ENCODE assay signal across 24 mouse cellular contexts in the genomic region with DNA sequence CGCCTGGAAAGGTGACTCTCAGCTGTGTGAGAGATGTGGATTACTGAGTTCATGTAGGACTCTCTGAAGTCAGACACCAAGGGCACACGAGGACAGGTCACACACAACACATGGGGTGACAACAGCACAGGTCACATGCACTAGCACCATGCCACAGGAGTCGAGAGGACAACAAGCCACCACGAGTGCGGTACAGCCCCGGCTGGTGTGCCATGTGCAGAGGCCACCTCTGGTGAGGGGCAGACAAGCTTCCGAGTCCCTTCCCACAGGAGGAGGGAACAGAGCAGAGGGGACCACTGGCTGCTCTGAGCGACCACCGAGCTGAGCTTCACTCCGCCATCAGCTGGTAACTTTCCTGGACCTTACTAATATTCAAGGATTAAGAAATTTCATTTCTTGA. TPM values are rescaled to one million over a fixed set of nuclear protein-coding genes. Genes with fewer than 3 reads are reported as not detected.
"Had no signal": no experiment of that assay in that cellular context is flagged by ENCODE, and none has a peak within 500 bp of the region (broad histone marks: within the 10 kb centered on the region; RNA-seq: fewer than 3 reads in every experiment).

No protein-coding gene starts in this region.

- H3K9ac ChIP-seq: limb, embryonic 13.5 days; liver, embryonic 14.5 days; liver, postnatal 0 days; lung, embryonic 14.5 days; midbrain, embryonic 13.5 days; neural tube, embryonic 13.5 days had no signal

- DNase-seq: kidney, adult 2 months; kidney, postnatal 25 days; layer of hippocampus, adult 9-11 months; liver, postnatal 0 days; lung, embryonic 14.5 days; thymus, adult 2 months; thymus, postnatal 14 days; thymus, postnatal 4 days had no signal

- H3K27ac ChIP-seq: kidney, postnatal 0 days; layer of hippocampus, adult 2 months; limb, embryonic 10.5 days; limb, embryonic 13.5 days; liver, embryonic 14.5 days; macrophage; midbrain, embryonic 13.5 days; neural tube, embryonic 13.5 days had no signal

- H3K9me3 ChIP-seq: limb, embryonic 10.5 days; limb, embryonic 13.5 days; midbrain, embryonic 13.5 days; neural tube, embryonic 13.5 days had no signal

- H3K4me3 ChIP-seq: layer of hippocampus, adult 2 months; limb, embryonic 10.5 days; limb, embryonic 13.5 days; midbrain, embryonic 13.5 days; myocyte; neural tube, embryonic 13.5 days had no signal

- H3K4me2 ChIP-seq: limb, embryonic 13.5 days; lung, embryonic 14.5 days; midbrain, embryonic 13.5 days; neural tube, embryonic 13.5 days had no signal

- ATAC-seq: liver, postnatal 0 days; lung, postnatal 0 days; midbrain, embryonic 13.5 days; midbrain, embryonic 16.5 days had no signal

- H3K27me3 ChIP-seq: limb, embryonic 13.5 days; midbrain, embryonic 13.5 days; neural tube, embryonic 13.5 days had no signal

- H3K4me1 ChIP-seq: limb, embryonic 13.5 days; midbrain, embryonic 13.5 days; neural tube, embryonic 13.5 days had no signal

RNA-seq across cellular contexts. Expression of a gene that starts 47.3 kb away (rescaled TPM):
- total RNA-seq: megakaryocyte-erythroid progenitor cell, adult 5-6 weeks; monocyte, adult 5-6 weeks; neutrophil, adult 5-6 weeks had no signal
- polyA plus RNA-seq: large intestine, adult 2 months; liver, adult 2 months; macrophage; myocyte had no signal
